24 mouse cellular contexts compared by ENCODE assay signal in the genomic region with DNA sequence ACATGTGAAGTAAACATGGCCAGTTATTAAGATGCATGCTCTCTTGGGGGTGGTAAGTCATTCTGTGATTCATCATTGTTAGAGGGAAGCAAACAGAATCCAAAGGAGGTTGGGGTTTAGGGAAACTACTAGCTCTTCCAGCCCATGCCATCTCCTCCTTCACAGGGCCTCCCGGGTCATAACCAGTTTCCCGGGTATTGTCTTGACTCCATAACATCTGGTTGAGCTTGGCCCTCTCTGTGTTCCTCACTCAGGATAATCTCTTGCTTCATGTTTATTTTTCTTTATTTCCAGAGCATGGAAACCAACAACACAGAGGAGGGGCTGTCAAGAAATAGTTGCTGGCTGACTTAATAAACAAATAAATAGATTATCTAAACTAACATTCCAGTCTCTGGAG.
DNase-seq lines count a peak whose midpoint lies in the region; TF ChIP-seq lines count a peak whose summit lies in the region.
"Had no signal": no experiment of that assay in that cellular context is flagged by ENCODE, and none has a peak within 500 bp of the region (broad histone marks: within the 10 kb centered on the region; RNA-seq: fewer than 3 reads in every experiment).

No protein-coding gene starts in this region.

- H3K4me1 ChIP-seq in heart, adult 2 months (ENCODE audit: control insufficient read depth, insufficient read depth, low read length) = peaks cover 3% of the 10 kb centered on the region
- H3K4me1 ChIP-seq: forebrain, embryonic 10.5 days; forebrain, embryonic 12.5 days had no signal

- no peak overlapping the region for H3K9ac ChIP-seq in heart, adult 2 months (ENCODE audit: low read depth, low read length)
- H3K9ac ChIP-seq: embryonic facial prominence, embryonic 13.5 days; embryonic facial prominence, embryonic 15.5 days; forebrain, embryonic 12.5 days had no signal

- no peak overlapping the region for H3K27ac ChIP-seq in heart, adult 2 months
- H3K27ac ChIP-seq: embryonic facial prominence, embryonic 13.5 days; embryonic facial prominence, embryonic 15.5 days; forebrain, embryonic 10.5 days; forebrain, embryonic 12.5 days had no signal

- peak; percentile 74 for DNase-seq in heart, adult 11 months
- DNase-seq in heart, adult 2 months = no peak
- DNase-seq in heart, adult 8-10 months (ENCODE audit: low spot score) = peak; percentile 3
- no peak for DNase-seq in heart, postnatal 10 days
- peak; percentile 24 for DNase-seq in NIH3T3 (ENCODE audit: low read depth)
- DNase-seq in skeletal muscle tissue, adult 2 months (ENCODE audit: low read depth, low spot score) = peak; percentile 23
- DNase-seq in layer of hippocampus, adult 9-10 months (ENCODE audit: low spot score) = no peak
- DNase-seq: adrenal gland, adult 8-10 months; adrenal gland, postnatal 25 days; B cell, adult 2 months; cerebellum, adult 11 months; cerebellum, adult 18-20 months; cerebellum, adult 8-10 months; cerebellum, adult 9-11 months; cerebellum, postnatal 14 days; cerebellum, postnatal 36 days; embryo, embryonic 11 days had no signal

- intact Hi-C loops in heart, adult 2 months (cut with DNase I) = no loop called here
- intact Hi-C loops in heart, postnatal 10 days (cut with DNase I) = no loop called here

- no peaks in the 10 kb centered on the region for H3K79me2 ChIP-seq in heart, adult 2 months (replicated peaks; ENCODE audit: control insufficient read depth, insufficient read depth, low read length)

- TF ChIP-seq POLR2A in heart, adult 2 months (IDR thresholded peaks at IDR 0.05; ENCODE audit: insufficient read depth, low read depth, low read length) = no peak

- H3K36me3 ChIP-seq in heart, adult 2 months (ENCODE audit: control insufficient read depth, insufficient read depth, low read length) = no peaks in the 10 kb centered on the region
- H3K36me3 ChIP-seq: embryonic facial prominence, embryonic 13.5 days; embryonic facial prominence, embryonic 15.5 days; forebrain, embryonic 10.5 days; forebrain, embryonic 12.5 days; G1E had no signal

- H3K4me3 ChIP-seq in heart, adult 2 months = no peak overlapping the region
- H3K4me3 ChIP-seq: embryonic facial prominence, embryonic 13.5 days; embryonic facial prominence, embryonic 15.5 days; erythroblast, embryonic 14.5 days; forebrain, embryonic 10.5 days; forebrain, embryonic 12.5 days had no signal

- TF ChIP-seq EP300 in heart, adult 2 months (IDR thresholded peaks at IDR 0.05; ENCODE audit: insufficient read depth, low read depth, low read length) = no peak

- no peak for TF ChIP-seq CTCF in heart, adult 2 months (IDR thresholded peaks at IDR 0.05)

- H3K27me3 ChIP-seq in heart, adult 2 months (ENCODE audit: control insufficient read depth, insufficient read depth, low read length) = no peaks in the 10 kb centered on the region
- H3K27me3 ChIP-seq: CH12.LX; embryonic facial prominence, embryonic 13.5 days; embryonic facial prominence, embryonic 15.5 days; forebrain, embryonic 12.5 days had no signal

- WGBS in heart, adult 2 months = 22% methylated on average over 2 of the region's 2 CpGs

Comparison
In these comparisons a context has a peak if more than half of its experiments do, and no peak if none do; other contexts are left out.
1. DNase-seq: peak in heart, adult 11 months (single experiment), heart, adult 8-10 months (single experiment), NIH3T3 (single experiment) and skeletal muscle tissue, adult 2 months (single experiment); none in heart, adult 2 months (0 of 2), heart, postnatal 10 days (0 of 2) and layer of hippocampus, adult 9-10 months (single experiment).